Comparison of ENCODE assay signal across 9 mouse cellular contexts in the genomic region with DNA sequence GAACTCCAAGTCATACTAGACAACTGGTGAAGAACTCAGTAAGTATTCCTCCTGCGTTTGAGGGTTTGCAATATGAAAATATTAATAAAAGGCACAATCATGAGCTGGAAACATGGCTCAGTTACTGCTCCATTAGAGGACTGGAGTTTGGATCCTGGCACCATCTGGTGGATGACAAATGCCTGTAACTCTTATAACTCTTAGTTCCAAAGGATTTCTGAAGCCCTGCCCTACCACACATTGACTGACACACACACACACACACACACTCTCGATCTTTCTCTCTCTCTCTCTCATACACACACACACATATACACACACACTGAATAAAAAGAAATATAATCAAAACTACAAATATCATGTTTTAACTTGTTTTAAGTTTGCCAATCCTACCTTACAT.
DNase-seq lines count a peak whose midpoint lies in the region; ATAC-seq and TF ChIP-seq lines count a peak whose summit lies in the region.
"Had no signal": no experiment of that assay in that cellular context is flagged by ENCODE, and none has a peak within 500 bp of the region (broad histone marks: within the 10 kb centered on the region; RNA-seq: fewer than 3 reads in every experiment).

No protein-coding gene starts in this region.

- WGBS in forebrain, embryonic 14.5 days = 80% methylated on average over 2 of the region's 2 CpGs
- 95% methylated on average over 2 of the region's 2 CpGs for WGBS in forebrain, embryonic 12.5 days
- WGBS in neural tube, embryonic 15.5 days = 72% methylated on average over 2 of the region's 2 CpGs

- H3K4me3 ChIP-seq in forebrain, embryonic 14.5 days (ENCODE audit: low read depth, low read length) = peak overlapping the region; percentile 8; the same call in 1 of the 2 replicates
- H3K4me3 ChIP-seq in forebrain, embryonic 12.5 days (replicated peaks) = no peak overlapping the region
- peak overlapping the region; percentile 29; the same call in 1 of the 2 replicates for H3K4me3 ChIP-seq in cortical plate, adult 2 months (ENCODE audit: insufficient read depth, low read length)
- H3K4me3 ChIP-seq in neural tube, embryonic 15.5 days (replicated peaks) = peak overlapping the region; percentile 17
- H3K4me3 ChIP-seq: myocyte had no signal

- intact Hi-C loops in left cerebral cortex, postnatal 10 days (cut with DNase I) = loop anchor here (5.0 to 10.0 kb wide), 2 partner anchors 67 to 229 kb away; a partner anchor contains a TSS

- 0 out of 2 replicates have a peak, but pooled peaks have one; percentile 26 for ATAC-seq in forebrain, embryonic 14.5 days
- no peak for ATAC-seq in forebrain, embryonic 12.5 days (ENCODE audit: low FRiP score)
- peak; percentile 32; the same call in 1 of the 2 replicates for ATAC-seq in neural tube, embryonic 15.5 days (ENCODE audit: low FRiP score)

- no peaks in the 10 kb centered on the region for H3K27me3 ChIP-seq in forebrain, embryonic 14.5 days (replicated peaks; ENCODE audit: control insufficient read depth, insufficient read depth, low read length)
- no peaks in the 10 kb centered on the region for H3K27me3 ChIP-seq in forebrain, embryonic 12.5 days
- H3K27me3 ChIP-seq in neural tube, embryonic 15.5 days (replicated peaks) = no peaks in the 10 kb centered on the region

- H3K27ac ChIP-seq in forebrain, embryonic 14.5 days (ENCODE audit: low read depth, low read length) = no peak overlapping the region
- no peak overlapping the region for H3K27ac ChIP-seq in forebrain, embryonic 12.5 days
- H3K27ac ChIP-seq in cortical plate, adult 2 months (ENCODE audit: insufficient read depth, low read length) = no peak overlapping the region
- no peak overlapping the region for H3K27ac ChIP-seq in neural tube, embryonic 15.5 days (replicated peaks)

- no peaks in the 10 kb centered on the region for H3K9me3 ChIP-seq in forebrain, embryonic 14.5 days (replicated peaks; ENCODE audit: control insufficient read depth, low read length)
- H3K9me3 ChIP-seq in forebrain, embryonic 12.5 days = no peaks in the 10 kb centered on the region
- no peaks in the 10 kb centered on the region for H3K9me3 ChIP-seq in neural tube, embryonic 15.5 days (replicated peaks)

- peak; percentile 72 for DNase-seq in forebrain, embryonic 14.5 days (ENCODE audit: low spot score)
- peak; percentile 19 to 27 for DNase-seq in left cerebral cortex, adult 18-20 months (ENCODE audit: low spot score in 2 of 2)
- DNase-seq in left cerebral cortex, postnatal 10 days (ENCODE audit: extremely low spot score in 1 of 2, low spot score in 2 of 2) = no peak
- DNase-seq in ovary, adult 18-20 months (ENCODE audit: low spot score) = no peak
- DNase-seq in adrenal gland, postnatal 4 days (ENCODE audit: low spot score in 2 of 2) = no peak

- H3K4me1 ChIP-seq in forebrain, embryonic 14.5 days (ENCODE audit: control insufficient read depth, insufficient read depth, low read length) = peaks cover 4% of the 10 kb centered on the region; the same call in 1 of the 2 replicates
- H3K4me1 ChIP-seq in forebrain, embryonic 12.5 days = peaks cover 15% of the 10 kb centered on the region
- no peaks in the 10 kb centered on the region; the same call in 1 of the 2 replicates for H3K4me1 ChIP-seq in cortical plate, adult 2 months (ENCODE audit: control insufficient read depth, insufficient read depth, low read length)
- peaks cover 20% of the 10 kb centered on the region for H3K4me1 ChIP-seq in neural tube, embryonic 15.5 days

- peak; percentile 31; the same call in 1 of the 2 replicates for TF ChIP-seq CTCF in cortical plate, adult 2 months (IDR thresholded peaks at IDR 0.05; ENCODE audit: extremely low read depth, insufficient read depth, low read length)

- peak overlapping the region; percentile 40; the same call in 1 of the 2 replicates for H3K9ac ChIP-seq in forebrain, embryonic 14.5 days (ENCODE audit: low read length)
- no peak overlapping the region for H3K9ac ChIP-seq in forebrain, embryonic 12.5 days
- no peak overlapping the region for H3K9ac ChIP-seq in neural tube, embryonic 15.5 days (replicated peaks)

- H3K36me3 ChIP-seq in forebrain, embryonic 14.5 days (ENCODE audit: control insufficient read depth, insufficient read depth, low read length) = no peaks in the 10 kb centered on the region
- no peaks in the 10 kb centered on the region for H3K36me3 ChIP-seq in forebrain, embryonic 12.5 days (replicated peaks)
- H3K36me3 ChIP-seq in neural tube, embryonic 15.5 days = no peaks in the 10 kb centered on the region

- H3K4me2 ChIP-seq in forebrain, embryonic 14.5 days (ENCODE audit: low read length) = peak overlapping the region; percentile 54
- H3K4me2 ChIP-seq in forebrain, embryonic 12.5 days = no peak overlapping the region
- H3K4me2 ChIP-seq in neural tube, embryonic 15.5 days = peak overlapping the region; percentile 43

- TF ChIP-seq POLR2A in cortical plate, adult 2 months (IDR thresholded peaks at IDR 0.05; ENCODE audit: extremely low read depth, insufficient read depth, low read length) = no peak

Comparison
In these comparisons a context has a peak if more than half of its experiments do, and no peak if none do; other contexts are left out.
1. DNase-seq: peak in forebrain, embryonic 14.5 days (single experiment) and left cerebral cortex, adult 18-20 months (2 of 2); none in left cerebral cortex, postnatal 10 days (0 of 2), ovary, adult 18-20 months (single experiment) and adrenal gland, postnatal 4 days (0 of 2).